Mouse (Mus musculus) 416B (cell line): ENCODE measurements around the gene Tnip1.
"Not testable (repeated sequence)": the region's sequence is repeated elsewhere in the genome, so short reads cannot be mapped to it uniquely, and the experiment has no call there.

Source experiments
- DNase-seq: peaks from one replicate; pipeline ENCODE4 v3.0.0; 2011; ENCODE audit warnings: low read depth

Tnip1 gene

GRCm38 (mm10) chr11:54972049-54972723, 9.5 kb upstream of the Tnip1 start:
- peak; percentile 59 for DNase-seq

GRCm38 (mm10) chr11:54971365-54972048, 8.8 kb upstream of the Tnip1 start:
- no peak for DNase-seq

GRCm38 (mm10) chr11:54965234-54965633, 2.5 kb upstream of the Tnip1 start:
- DNase-seq: peak; percentile 61

- DNase-seq: no peak
Observed at GRCm38 (mm10) chr11:54961921-54962320, 796 bp downstream of the Tnip1 start.

GRCm38 (mm10) chr11:54961164-54961850, 1.4 kb downstream of the Tnip1 start:
- DNase-seq: peak; percentile 54

GRCm38 (mm10) chr11:54960251-54960650, 2.5 kb downstream of the Tnip1 start:
- no peak for DNase-seq

- DNase-seq: peak; percentile 48
Observed at GRCm38 (mm10) chr11:54958571-54959073, 4.1 kb downstream of the Tnip1 start.

- DNase-seq: not testable (repeated sequence)
Observed at GRCm38 (mm10) chr11:54957708-54958107, 5.0 kb downstream of the Tnip1 start.

GRCm38 (mm10) chr11:54956912-54957311, 5.8 kb downstream of the Tnip1 start:
- no peak for DNase-seq

GRCm38 (mm10) chr11:54955735-54956480, 6.8 kb downstream of the Tnip1 start:
- DNase-seq: peak; percentile 96

- not testable (repeated sequence) for DNase-seq
Observed at GRCm38 (mm10) chr11:54955400-54955734, 7.3 kb downstream of the Tnip1 start.

- DNase-seq: peak; percentile 36
Observed at GRCm38 (mm10) chr11:54954716-54955115, 8.0 kb downstream of the Tnip1 start.

GRCm38 (mm10) chr11:54953993-54954446, 8.7 kb downstream of the Tnip1 start:
- peak; percentile 56 for DNase-seq

- DNase-seq: peak; percentile 43
Observed at GRCm38 (mm10) chr11:54952651-54953050, 10.1 kb downstream of the Tnip1 start.

GRCm38 (mm10) chr11:54950684-54951083, 12.0 kb downstream of the Tnip1 start:
- no peak for DNase-seq

GRCm38 (mm10) chr11:54949717-54950116, 13.0 kb downstream of the Tnip1 start:
- DNase-seq: no peak

- DNase-seq: peak; percentile 30
Observed at GRCm38 (mm10) chr11:54944702-54945101, 18.0 kb downstream of the Tnip1 start.

- DNase-seq: no peak
Observed at GRCm38 (mm10) chr11:54940056-54940455, 22.7 kb downstream of the Tnip1 start.

GRCm38 (mm10) chr11:54939501-54939900, 23.2 kb downstream of the Tnip1 start:
- no peak for DNase-seq

- peak; percentile 58 for DNase-seq
Observed at GRCm38 (mm10) chr11:54936771-54937140, 26.0 kb downstream of the Tnip1 start.

- peak; percentile 92 for DNase-seq
Observed at GRCm38 (mm10) chr11:54936035-54936770, 26.5 kb downstream of the Tnip1 start.
